Mouse (Mus musculus) embryonic facial prominence, embryonic 13.5 days (tissue): Measurements from ENCODE around the gene Tmem192. TPM values are rescaled to one million over a fixed set of nuclear protein-coding genes. Genes with fewer than 3 reads are reported as not detected.
"Not testable (repeated sequence)": the region's sequence is repeated elsewhere in the genome, so short reads cannot be mapped to it uniquely, and the experiment has no call there.

Experiments used
- ATAC-seq: fragments of 200-750 bp; cut with Nextera tagmentation; 2 replicates; pipeline ENCODE4 v1.8.0; 2017; ENCODE audit warnings: low read depth; ENCODE audit not compliant: insufficient number of reproducible peaks, insufficient read depth, low FRiP score, low TSS enrichment
- H3K27ac ChIP-seq: fragments of 300-500 bp; sonication (generic); 2 replicates; pipeline ENCODE4 v1.5.1; 2015; ENCODE audit warnings: moderate library complexity, mild to moderate bottlenecking, inconsistent platforms
- H3K27me3 ChIP-seq: fragments of 300-500 bp; sonication (generic); 2 replicates; pipeline ENCODE4 v1.6.1; 2015; ENCODE audit warnings: mild to moderate bottlenecking, inconsistent platforms
- H3K36me3 ChIP-seq: fragments of 300-500 bp; sonication (generic); 2 replicates; pipeline ENCODE4 v1.6.1; 2015; ENCODE audit warnings: mild to moderate bottlenecking, inconsistent platforms
- H3K4me1 ChIP-seq: fragments of 300-500 bp; sonication (generic); 2 replicates; pipeline ENCODE4 v1.6.1; 2015; ENCODE audit warnings: inconsistent platforms
- H3K4me2 ChIP-seq: fragments of 300-500 bp; sonication (generic); 2 replicates; pipeline ENCODE4 v1.6.1; 2015; ENCODE audit warnings: moderate library complexity, mild to moderate bottlenecking, inconsistent platforms
- H3K4me3 ChIP-seq: fragments of 300-500 bp; sonication (generic); 2 replicates; pipeline ENCODE4 v1.5.1; 2015; ENCODE audit warnings: mild to moderate bottlenecking, inconsistent platforms
- H3K9ac ChIP-seq: fragments of 300-500 bp; sonication (generic); 2 replicates; pipeline ENCODE4 v1.6.1; 2015; ENCODE audit warnings: mild to moderate bottlenecking, inconsistent platforms
- H3K9me3 ChIP-seq: fragments of 300-500 bp; sonication (generic); 2 replicates; pipeline ENCODE4 v1.6.1; 2016; ENCODE audit warnings: inconsistent platforms
- WGBS: fragments of 180-500 bp; shearing (Covaris S2); methylation state at CpG from one replicate; pipeline ENCODE4 v1.1.7; 2015; ENCODE audit warnings: mixed read lengths; 5-methylcytosine and 5-hydroxymethylcytosine counted together
- polyA plus RNA-seq: library from polyadenylated mRNA; unstranded; fragments of >200 nt; fragmentation: Nextera tagmentation; extraction: Ambion mirVana; gene quantifications from 2 replicates; pipeline ENCODE4 v1.2.1, GENCODE M21; 2015

Tmem192 gene
- polyA plus RNA-seq, 1 experiment from 2014 or later: 24.8 TPM

DNA sequence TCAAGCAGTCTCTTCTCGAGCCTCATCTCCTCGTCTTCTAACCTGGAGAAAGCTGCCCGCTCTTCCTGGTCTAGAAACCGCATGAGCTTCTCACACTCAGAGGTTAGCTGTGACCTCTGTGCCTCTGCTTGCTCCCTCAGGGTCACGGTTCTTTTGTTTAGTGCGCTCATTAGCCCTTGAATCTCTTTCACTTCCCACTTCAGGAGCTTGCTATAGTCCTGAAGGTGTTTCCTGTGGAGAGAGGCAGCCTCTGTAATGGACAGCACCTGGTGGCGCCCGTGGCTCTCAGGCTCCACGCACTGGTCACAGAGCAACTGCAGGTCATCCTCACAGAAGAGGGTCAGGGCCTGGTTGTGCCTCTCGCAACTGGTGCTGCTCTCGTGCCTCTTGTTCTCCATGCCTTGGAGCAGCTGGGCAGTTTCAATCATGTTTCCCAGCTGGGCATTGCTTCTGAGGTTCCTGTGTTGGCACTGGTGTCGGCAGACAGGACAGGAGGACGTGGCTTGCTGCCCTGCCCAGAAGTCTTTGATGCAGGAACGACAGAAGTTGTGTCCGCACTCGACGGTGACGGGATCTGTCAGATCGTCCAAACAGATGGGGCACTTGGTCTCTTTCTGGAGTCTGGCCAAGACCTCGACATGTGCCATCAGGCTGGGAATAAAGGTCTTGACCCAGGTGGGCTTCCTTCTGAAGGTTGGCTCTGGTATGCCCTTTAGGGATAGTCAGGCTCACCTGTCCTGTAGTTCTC is 36.3 kb downstream of the Tmem192 start:
- H3K4me3 ChIP-seq: no peak overlapping the region
- no peak for ATAC-seq
- H3K9me3 ChIP-seq: no peaks in the 10 kb centered on the region
- 78% methylated on average over 20 of the region's 20 CpGs for WGBS
- H3K36me3 ChIP-seq: no peaks in the 10 kb centered on the region
- H3K27ac ChIP-seq: no peak overlapping the region
- no peak overlapping the region for H3K4me2 ChIP-seq
- H3K4me1 ChIP-seq: no peaks in the 10 kb centered on the region
- no peaks in the 10 kb centered on the region for H3K27me3 ChIP-seq
- no peak overlapping the region for H3K9ac ChIP-seq

DNA sequence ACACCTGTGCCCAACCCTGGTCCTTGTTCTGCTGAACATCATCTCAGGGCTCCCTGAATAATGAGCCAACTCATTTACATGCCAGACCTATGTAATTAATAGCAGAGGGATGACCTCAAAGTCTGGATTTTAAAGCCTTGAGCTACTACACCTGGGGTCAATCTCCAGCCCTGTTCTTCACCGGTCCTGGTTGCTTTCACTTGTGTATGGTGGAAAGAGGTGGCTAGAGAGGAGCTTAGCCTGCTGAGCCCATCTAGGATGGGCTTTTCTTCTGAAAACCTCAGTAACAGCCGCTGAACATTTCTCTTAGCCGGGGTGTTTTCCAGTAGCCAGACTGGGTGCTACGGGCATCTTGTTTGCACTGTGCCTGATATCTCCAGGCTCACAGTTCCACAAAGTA is 40.7 kb downstream of the Tmem192 start, which contains the start of gene Trim75:
Gene Trim75, minus strand, starts transcription at position 101 of the 400 bp plus-strand sequence.
- no peaks in the 10 kb centered on the region for H3K36me3 ChIP-seq
- H3K27ac ChIP-seq: no peak within 1 kb of the TSS
- no peaks in the 10 kb centered on the region for H3K27me3 ChIP-seq
- no peak within 1 kb of the TSS for H3K4me3 ChIP-seq
- no peak for ATAC-seq
- H3K9me3 ChIP-seq: no peaks in the 10 kb centered on the region
- no peak within 1 kb of the TSS for H3K4me2 ChIP-seq
- 84% methylated on average over 4 of the region's 4 CpGs for WGBS
- no peaks in the 10 kb centered on the region for H3K4me1 ChIP-seq
- H3K9ac ChIP-seq: no peak within 1 kb of the TSS

DNA sequence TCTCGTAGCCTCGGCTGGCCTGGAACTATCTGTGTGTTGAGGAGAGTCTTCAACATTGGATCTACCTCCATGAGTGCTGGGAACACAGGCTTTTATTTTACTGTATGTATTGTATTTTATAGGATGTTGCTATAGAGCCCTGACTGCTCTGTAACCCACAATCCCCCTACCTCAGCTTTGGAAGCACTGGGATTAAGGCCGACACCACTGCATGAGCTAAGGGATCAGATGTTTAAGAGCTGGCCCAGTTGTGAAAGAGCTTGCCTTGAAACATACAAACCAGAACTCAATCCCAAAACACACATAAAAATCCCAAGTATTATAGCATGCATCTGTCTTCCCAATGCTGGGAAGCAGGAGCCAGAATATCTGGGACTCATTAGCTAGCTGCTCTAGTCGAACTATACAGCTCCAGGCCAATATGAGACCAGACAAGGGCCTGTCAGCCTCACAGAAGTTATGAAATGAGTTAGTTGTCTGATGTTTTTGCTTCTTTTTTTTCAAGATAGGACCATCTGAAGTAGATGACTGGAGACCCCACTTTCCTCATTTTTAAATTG is 51.9 kb downstream of the Tmem192 start:
- 64% methylated on average over 4 of the region's 4 CpGs for WGBS
- Histone ChIP-seq H3K4me1 (no peaks in the 10 kb centered on the region), H3K9ac (no peak overlapping the region), H3K27me3 (no peaks in the 10 kb centered on the region), H3K4me3 (no peak overlapping the region), H3K27ac (no peak overlapping the region), H3K4me2 (no peak overlapping the region), H3K9me3 (no peaks in the 10 kb centered on the region), H3K36me3 (no peaks in the 10 kb centered on the region)
- ATAC-seq: no peak

DNA sequence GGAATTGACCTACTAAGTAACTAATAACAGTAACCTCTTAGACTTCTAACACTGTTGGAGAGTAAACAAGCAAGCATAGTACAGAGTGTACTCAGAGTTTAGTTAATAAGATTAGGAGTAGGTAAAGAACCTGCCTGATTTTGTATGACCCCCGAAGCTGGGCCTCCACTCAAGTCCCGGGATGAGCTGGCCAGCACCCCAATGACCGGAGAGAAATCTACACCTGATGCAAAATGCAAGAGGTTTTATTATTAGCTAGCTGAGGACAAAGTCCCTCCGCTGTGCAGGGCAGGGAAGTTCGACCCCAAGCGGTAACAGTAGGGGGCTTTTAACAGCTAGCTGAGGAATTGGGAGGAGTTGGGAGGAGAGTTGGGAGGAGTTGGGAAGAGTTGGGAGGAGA is 60.6 kb downstream of the Tmem192 start:
- not testable (repeated sequence) for H3K4me1 ChIP-seq, H3K36me3 ChIP-seq, ATAC-seq, H3K4me2 ChIP-seq, H3K4me3 ChIP-seq, H3K27me3 ChIP-seq, H3K9me3 ChIP-seq, H3K27ac ChIP-seq, H3K9ac ChIP-seq
- WGBS: 75% methylated on average over 6 of the region's 6 CpGs

DNA sequence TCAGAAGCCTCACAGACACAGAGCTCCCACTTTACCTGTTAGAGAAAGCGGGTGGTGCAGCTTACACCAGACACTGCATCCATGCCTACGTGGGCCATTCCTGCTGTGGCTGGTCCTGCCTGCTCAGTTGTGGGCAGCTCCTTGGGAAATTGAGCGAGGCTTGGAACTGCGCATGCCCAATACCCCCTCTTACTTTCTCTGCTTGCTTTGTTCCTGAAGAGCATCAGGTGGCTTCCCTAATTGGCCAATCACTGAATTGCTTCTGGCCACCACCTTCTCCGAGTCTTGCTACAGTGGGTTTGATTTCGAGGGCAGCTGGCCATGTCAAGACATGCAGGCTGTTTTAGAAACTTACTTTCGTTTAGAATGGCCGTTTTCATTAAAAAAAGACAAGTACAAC is 71.4 kb downstream of the Tmem192 start, which contains the start of the genes Trim61 and Trim60:
Gene Trim61, minus strand, starts transcription at position 101 of the 400 bp plus-strand sequence.
Gene Trim60, minus strand, starts transcription at position 162 of the 400 bp plus-strand sequence.
- no peak within 1 kb of the TSS for H3K9ac ChIP-seq
- no peak within 1 kb of the TSS for H3K4me2 ChIP-seq
- 84% methylated on average over 8 of the region's 8 CpGs for WGBS
- ATAC-seq: no peak
- H3K36me3 ChIP-seq: no peaks in the 10 kb centered on the region
- no peaks in the 10 kb centered on the region for H3K27me3 ChIP-seq
- no peak within 1 kb of the TSS for H3K27ac ChIP-seq
- H3K4me1 ChIP-seq: no peaks in the 10 kb centered on the region
- 0 out of 2 replicates have a peak, but pooled peaks cover 3% of the 10 kb centered on the region for H3K9me3 ChIP-seq
- H3K4me3 ChIP-seq: no peak within 1 kb of the TSS

Other genes starting within 250 kb of the Tmem192 start
- gene Msmo1, start 213.4 kb upstream of the Tmem192 start, polyA plus RNA-seq: 79.5 and 90.1 TPM in 2 replicates
- 5.0 and 11.8 TPM in 2 replicates for gene Klhl2, start 97.2 kb upstream of the Tmem192 start, polyA plus RNA-seq
- not detected in 2 replicates for gene Trim75, start 40.6 kb downstream of the Tmem192 start, polyA plus RNA-seq
- 0.14 TPM in 1 of 2 replicates, not detected in the other for gene Trim61, start 71.3 kb downstream of the Tmem192 start, polyA plus RNA-seq
- not detected in 2 replicates for gene Trim60, start 71.4 kb downstream of the Tmem192 start, polyA plus RNA-seq
- gene Apela, start 90.2 kb downstream of the Tmem192 start, polyA plus RNA-seq: 6.8 and 9.5 TPM in 2 replicates
- gene Gm10663, start 127.8 kb downstream of the Tmem192 start, polyA plus RNA-seq: not detected in 2 replicates
- gene BC030870, start 182.4 kb downstream of the Tmem192 start, polyA plus RNA-seq: not detected in 2 replicates